Mouse (Mus musculus) gastrocnemius, postnatal 4 days (tissue): ENCODE measurements around the gene Kmt5a. TPM values are rescaled to one million over a fixed set of nuclear protein-coding genes. Genes with fewer than 3 reads are reported as not detected.

Experiments used
- DNase-seq, 2 experiments: peaks; one replicate each; pipeline ENCODE4 v3.0.0; 2021 to 2022; ENCODE audit warnings: low spot score in 2 of 2, mixed read lengths in 2 of 2
- long read RNA-seq, 2 experiments: library from polyadenylated mRNA; stranded (forward); transcript quantifications; one replicate each; pipeline ENCODE4 v2.0.0; 2021
- total RNA-seq, 2 experiments: library from RNA; stranded (reverse); gene quantifications; 2 replicates each; pipeline ENCODE4 v1.2.3; 2021

Kmt5a gene
- total RNA-seq, result 10 to 100 TPM; 43.3 to 44.8 TPM
- long read RNA-seq, experiment 1, transcript Kmt5a-202 (7 exons, 1,425 nt), result major isoform, 23 of 38 reads
- long read RNA-seq, experiment 1, partial matches to known transcripts, result 3 of 38 reads
- long read RNA-seq, experiment 1, other reads (novel, unspliced or antisense), result 4 of 38 reads
- long read RNA-seq, experiment 2, transcript Kmt5a-202 (7 exons, 1,425 nt), result major isoform, 22 of 51 reads
- long read RNA-seq, experiment 2, transcript Kmt5a-209 (8 exons, 2,112 nt), result minor isoform, 10 of 51 reads
- long read RNA-seq, experiment 2, partial matches to known transcripts, result 12 of 51 reads
- long read RNA-seq, experiment 2, other reads (novel, unspliced or antisense), result 4 of 51 reads

DNA sequence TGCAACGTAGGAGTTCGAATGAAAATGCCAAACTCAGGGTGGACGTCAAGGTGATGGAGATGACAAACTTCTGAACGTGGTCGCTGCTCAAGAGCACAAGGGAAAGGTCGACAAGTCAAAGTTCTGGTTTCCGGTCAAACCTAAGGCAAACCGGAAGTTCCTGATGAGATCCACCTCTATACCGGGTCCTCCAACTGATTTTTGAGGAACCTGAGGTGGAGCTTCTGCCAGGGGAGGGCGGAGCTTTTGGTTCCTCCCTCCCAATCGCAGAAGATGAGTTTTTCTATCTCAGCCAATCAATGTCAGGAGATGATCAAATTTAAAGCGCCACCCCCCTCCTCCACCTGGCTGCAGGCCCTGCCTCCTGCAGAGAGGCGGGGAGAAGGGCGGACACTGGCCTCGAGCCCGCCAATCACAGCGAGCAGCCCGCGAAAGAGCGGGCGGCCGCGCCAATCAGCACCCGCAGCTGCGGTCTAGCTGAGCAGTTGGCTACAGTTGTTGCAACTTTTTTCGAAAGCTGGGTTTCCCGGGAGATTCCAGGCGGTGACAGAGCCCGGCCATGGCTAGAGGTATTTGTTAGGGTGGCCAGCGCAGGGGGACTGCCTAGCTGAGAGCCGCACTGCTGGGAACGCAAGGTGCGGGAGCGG is at the start of gene Kmt5a:
Kmt5a (plus strand) TSS at position 484 of the 647 bp plus-strand sequence.
- peak; percentile 81 to 92 for DNase-seq

DNA sequence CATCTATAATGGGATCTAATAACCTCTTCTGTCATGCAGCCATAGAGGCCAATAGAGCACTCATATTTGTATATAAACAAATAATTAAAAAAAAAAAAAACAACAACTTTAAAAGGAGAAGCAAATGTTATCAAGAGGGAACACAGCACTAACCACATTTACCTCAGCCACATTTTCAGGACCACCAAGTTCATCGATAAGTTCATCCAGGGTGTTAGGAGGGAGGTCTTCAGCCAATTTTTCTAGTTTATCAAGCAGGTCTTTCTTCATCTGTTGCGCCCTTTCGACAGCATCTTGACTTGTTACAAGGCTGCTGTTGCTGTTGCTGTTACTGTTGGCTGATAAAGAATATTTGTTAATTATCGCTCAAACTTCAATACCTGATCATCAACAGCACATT is 47.3 kb upstream of the Kmt5a start:
- no peak for DNase-seq

DNA sequence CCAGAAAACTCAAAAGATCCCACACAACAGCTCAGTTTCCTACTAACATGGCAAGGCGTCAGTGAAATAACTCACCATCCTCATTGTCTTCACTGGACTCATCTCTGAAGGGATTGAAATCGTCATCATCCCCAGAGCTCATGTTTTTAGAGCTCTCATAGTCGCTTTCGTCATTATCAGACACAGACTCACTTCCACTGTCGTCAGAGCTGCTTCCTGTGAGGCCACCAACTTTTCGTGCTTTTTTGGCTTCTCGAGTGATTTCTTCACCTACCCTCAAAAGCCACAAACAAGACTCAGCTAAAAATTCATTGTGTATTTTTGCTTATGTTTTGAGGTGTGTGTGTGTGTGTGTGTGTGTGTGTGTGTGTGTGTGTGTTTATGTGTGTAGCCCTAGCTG is 46.0 kb upstream of the Kmt5a start:
- DNase-seq, result no peak

DNA sequence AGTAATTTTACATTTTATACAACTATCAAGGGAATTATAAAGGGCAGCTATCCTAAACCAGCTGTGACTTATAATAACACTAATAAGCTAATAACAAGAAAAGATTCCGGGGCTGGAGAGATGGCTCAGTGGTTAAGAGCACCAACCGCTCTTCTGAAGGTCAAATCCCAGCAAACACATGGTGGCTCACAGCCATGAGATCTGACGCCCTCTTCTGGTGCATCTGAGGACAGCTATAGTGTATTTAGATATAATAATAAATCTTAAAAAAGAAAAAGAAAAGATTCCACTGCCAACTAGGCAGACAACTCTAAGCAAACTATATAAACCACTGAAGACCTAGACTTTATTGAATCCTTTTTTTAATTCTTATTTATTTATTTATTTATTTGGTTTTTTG is 28.9 kb upstream of the Kmt5a start:
- DNase-seq, result no peak

DNA sequence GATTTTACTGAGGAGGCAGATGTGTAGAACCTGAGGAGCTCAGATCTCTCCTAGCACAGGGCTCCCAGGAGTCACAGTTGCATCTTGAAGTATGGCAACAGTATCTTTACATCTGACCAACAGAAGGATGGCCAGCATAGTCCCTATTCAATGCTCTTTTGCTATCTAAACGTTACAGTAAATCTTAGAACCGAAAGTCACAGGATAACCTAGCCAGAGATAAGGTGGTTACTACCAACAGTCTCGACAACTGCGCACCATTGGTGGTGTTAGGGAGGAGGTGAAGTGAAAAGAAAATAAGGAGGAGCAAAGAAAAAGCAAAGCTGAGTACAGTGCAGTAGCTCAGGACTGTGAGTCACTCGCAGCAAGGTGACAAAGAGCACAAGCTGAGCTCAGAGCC is 27.6 kb upstream of the Kmt5a start:
- no peak for DNase-seq

- no peak for DNase-seq
These were observed 20.8 kb upstream of the Kmt5a start for GRCm38 (mm10) chr5:124418903-124419302.

DNA sequence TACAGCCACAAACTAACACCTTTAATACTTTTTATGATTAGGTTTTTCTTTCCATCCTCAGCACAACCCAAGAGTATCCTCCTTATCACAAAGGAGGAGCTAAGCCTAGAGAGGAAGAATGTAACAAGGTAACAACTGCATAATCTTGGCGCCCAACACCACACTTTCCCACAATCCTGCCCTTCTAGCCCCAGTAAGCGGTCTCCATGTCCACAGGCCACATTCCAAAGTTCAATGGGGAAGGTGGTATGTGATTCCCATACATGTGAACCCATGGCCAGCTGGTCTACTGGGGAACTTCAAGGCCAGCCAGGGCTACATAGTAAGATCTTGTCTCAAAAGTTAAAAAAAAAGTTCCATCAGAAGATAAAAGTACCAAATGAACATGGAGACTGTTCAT is 17.9 kb upstream of the Kmt5a start:
- no peak for DNase-seq

DNA sequence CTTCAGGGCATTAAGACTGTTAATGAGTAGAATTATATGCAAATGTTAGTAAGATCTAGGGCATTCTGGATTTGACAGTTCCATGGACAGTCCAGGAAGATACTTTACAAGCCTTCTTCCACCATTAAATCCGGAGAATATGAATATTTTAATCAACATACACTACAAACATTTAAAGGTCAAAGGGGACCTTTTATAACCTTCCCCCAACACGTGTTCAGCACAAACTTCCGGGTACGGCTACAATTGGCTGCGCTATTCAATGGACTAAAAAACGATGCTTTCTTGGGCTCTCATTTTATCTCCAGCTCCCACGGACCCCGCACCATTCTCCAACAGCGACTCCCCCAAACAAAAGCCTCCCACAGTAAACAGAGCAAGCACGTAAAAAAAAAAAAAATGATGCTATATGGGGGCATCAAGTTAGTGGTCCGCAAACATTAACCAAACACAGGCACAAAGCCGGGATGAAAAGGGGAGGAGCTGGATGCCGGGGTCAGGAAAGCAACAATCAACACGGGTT is 15.5 kb upstream of the Kmt5a start:
- DNase-seq, result no peak

GRCm38 (mm10) chr5:124424723-124425411 is 14.9 kb upstream of the Kmt5a start:
- DNase-seq, result peak in 1 of 2 experiments; percentile 28

DNA sequence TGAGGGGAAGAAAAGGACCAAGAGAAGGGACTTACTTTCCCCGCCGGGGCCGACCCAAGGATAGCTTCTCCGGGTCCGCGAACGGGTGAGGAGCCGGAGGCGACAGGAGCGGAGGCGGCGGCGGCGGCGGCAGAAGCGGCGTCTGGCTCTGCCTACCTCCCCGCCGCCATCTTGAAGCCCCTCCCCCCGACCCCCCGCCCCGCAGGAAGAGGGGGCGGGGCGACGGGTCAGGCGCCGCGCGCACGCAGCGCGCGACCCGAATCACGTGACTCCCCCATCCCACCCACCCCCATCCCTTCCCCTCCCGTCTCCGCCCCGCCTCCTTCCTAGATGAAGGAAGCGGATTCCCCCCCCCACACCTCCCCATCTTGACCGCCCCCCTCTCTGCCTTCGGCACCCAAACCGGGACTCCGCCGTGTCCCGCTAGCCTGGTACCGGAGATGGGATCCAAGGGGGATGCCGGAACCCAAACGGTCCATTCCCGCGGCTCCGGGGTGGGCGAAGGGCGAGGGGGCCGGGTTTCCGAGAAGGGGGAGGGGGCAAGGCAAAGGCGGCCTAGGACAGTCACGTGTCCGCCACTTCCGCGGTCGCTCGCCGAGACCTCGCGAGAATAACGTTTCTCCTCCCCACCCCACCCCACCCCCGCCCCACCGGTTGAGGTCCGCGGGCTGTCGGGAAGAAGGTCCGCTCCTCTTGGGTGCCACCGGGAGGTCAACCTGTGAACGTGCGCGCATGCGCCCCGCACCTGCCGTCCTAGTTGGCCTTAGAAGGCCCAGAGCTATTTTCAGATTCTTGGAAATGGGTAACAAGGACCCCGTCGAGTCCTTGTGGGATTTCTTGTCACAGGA is 14.1 kb upstream of the Kmt5a start, which contains the start of gene Sbno1:
Sbno1 (minus strand) TSS at position 590 of the 848 bp plus-strand sequence.
- peak; percentile 87 to 93 for DNase-seq

GRCm38 (mm10) chr5:124426475-124427071 is 13.2 kb upstream of the Kmt5a start:
- DNase-seq, result no peak

- peak in 1 of 2 experiments; percentile 61 for DNase-seq
These were observed 7.2 kb upstream of the Kmt5a start for GRCm38 (mm10) chr5:124432398-124433012.

DNA sequence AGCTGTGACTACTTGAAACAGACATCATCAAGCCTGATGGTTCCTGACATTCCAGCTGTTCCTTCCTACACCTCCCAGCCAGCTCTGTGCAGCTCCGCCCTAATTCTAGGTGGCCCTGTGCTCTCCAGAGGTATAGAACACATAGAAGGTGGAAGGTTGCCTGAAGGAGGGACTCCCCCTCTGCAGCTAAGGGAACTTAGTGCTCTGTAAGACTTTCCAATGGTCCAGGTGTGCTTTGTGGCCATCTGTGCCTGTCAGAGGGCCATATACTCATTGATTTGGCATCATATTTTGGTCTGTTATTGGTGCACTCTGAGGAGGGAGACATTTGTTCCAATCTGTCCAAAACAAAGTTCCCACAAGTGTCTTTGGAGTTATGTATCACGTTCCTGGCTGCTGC is 6.7 kb upstream of the Kmt5a start:
- DNase-seq, result no peak

DNA sequence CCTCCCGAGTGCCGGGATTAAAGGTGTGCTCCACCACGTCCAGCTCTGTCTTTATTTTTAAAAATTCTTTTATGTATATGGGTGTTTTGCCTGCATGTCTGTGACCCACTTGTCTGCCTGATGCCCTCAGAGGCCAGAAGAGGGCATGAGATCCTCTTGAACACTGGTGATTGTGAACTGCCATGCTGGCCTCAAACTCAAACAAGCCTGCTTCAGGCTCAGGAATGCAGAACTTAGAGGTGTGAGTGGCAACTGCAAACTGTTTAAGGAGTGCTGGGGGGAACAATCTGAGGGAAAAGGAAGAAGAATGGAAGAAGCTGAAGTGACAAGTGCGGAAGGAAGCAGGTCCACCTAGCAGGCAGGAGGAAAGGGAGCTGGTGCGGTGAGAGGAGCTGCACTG is 1.5 kb upstream of the Kmt5a start:
- no peak for DNase-seq

DNA sequence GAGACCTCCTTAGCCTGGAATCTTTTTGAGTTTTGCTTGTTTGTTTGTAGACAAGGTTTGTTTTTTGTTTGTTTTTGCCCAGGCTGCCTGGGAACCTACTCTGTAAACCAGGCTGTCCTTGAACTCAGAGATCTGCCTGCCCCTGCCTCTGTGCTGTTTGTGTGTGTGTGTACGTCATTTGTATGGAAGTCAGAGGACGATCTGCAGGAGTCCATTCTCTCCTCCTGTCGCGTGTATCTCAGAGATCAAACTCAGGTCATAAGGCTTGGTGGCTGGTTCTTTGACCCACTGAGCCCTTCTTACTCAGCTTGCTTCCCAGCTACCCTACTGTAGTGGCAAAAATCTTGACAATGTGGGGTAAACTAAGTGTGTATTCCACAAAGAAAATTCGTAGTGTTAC is 984 bp upstream of the Kmt5a start:
- DNase-seq, result no peak

DNA sequence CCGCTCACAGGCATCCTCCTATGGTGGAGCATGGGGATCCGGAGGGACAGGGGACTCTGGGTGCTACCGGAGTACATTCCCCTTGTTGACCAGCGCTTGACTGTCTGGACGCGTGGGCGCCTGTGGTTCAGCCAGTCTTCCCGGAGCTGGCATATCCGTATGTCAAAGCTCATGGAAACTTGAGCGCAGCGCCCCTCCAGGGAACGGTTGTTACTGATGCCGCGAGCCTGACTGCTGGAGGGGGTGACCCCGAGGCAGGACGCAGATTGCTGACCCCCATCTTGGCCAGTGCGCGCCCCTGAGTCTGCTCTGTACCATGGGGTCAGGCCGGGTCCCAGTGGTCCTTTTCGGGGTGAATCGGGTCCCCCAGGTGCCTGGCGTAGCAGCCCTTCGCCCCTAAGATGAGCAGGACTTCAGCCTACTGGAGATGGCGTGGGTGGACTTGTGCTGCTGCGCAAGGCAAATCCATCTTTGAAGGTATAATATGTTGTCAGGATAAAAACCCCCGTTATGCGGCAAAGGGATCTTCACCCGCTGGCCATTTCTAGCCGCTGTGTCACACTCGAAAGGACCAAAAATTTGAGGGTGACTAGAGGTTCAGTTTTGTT is 468 bp downstream of the Kmt5a start:
- peak in 1 of 2 experiments; percentile 63 for DNase-seq

- no peak for DNase-seq
These were observed 2.9 kb downstream of the Kmt5a start for GRCm38 (mm10) chr5:124442628-124443027.

GRCm38 (mm10) chr5:124444208-124444607 is 4.5 kb downstream of the Kmt5a start:
- DNase-seq, result no peak
